Mouse (Mus musculus): ENCODE results near the gene Gm17469. TPM values are rescaled to one million over a fixed set of nuclear protein-coding genes. Genes with fewer than 3 reads are reported as not detected.
"Not testable (repeated sequence)": the region's sequence is repeated elsewhere in the genome, so short reads cannot be mapped to it uniquely, and the experiment has no call there.

Gene Gm17469
- not detected in 2 replicates for polyA plus RNA-seq (2014; fragmentation: Nextera tagmentation; extraction: Ambion mirVana)

DNA sequence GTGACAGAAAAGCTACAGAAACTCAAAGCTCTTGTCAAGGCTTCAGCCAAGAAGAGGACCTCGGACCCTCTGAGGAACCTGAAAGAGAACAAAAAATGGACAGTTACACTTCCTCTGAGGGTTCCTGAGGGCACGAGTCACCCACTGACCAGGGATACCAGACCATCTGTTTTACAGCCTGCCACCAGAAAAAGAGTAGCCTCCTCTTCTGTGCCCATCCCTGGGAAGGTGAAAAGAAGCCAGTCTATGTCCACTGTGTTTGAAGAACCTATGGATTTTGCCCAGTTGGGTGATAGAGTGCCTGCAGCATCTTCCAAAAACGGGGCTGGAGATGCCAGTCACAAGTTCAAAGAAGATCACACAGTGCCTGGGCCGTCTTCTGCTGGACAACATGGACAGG, at the start of gene Gm17469:
Gm17469 (plus strand) TSS at position 301 of the 400 bp plus-strand sequence.
- DNase-seq (ENCODE audit: low spot score); H3K4me3 ChIP-seq (ENCODE audit: low read depth, low read length); H3K4me1 ChIP-seq (ENCODE audit: control insufficient read depth, insufficient read depth, low read length); H3K9ac ChIP-seq (ENCODE audit: low read length); ATAC-seq; H3K27me3 ChIP-seq (replicated peaks; ENCODE audit: control insufficient read depth, insufficient read depth, low read length); H3K36me3 ChIP-seq (ENCODE audit: control insufficient read depth, insufficient read depth, low read length); H3K27ac ChIP-seq (ENCODE audit: low read depth, low read length); H3K9me3 ChIP-seq (replicated peaks; ENCODE audit: control insufficient read depth, low read length); H3K4me2 ChIP-seq (ENCODE audit: low read length): not testable (repeated sequence)
- WGBS: no CpG with 5 or more reads among the region's 4 CpGs

Other genes starting within 250 kb of the Gm17469 start
- gene Gm17584, start 129.3 kb upstream of the Gm17469 start, polyA plus RNA-seq (2014; fragmentation: Nextera tagmentation; extraction: Ambion mirVana): not detected in 2 replicates